Mouse (Mus musculus) lung, adult 2 months (tissue): ENCODE data around the gene Spata13.

Experiments used
- CTCF ChIP-seq: fragments of 200-500 bp; IDR thresholded peaks from 2 replicates; pipeline ENCODE4 v1.5.1; 2011; ENCODE audit warnings: mild to moderate bottlenecking, low read length, control low read depth; ENCODE audit not compliant: insufficient read depth
- POLR2A ChIP-seq: fragments of 200-500 bp; IDR thresholded peaks from 2 replicates; pipeline ENCODE4 v1.6.1; 2011; ENCODE audit warnings: low read depth, mild to moderate bottlenecking, control low read depth, low read length, borderline replicate concordance; ENCODE audit errors: extremely low read depth

- TF ChIP-seq CTCF (no peak), POLR2A (no peak)
These were observed 71.2 kb downstream of the Spata13 start for GRCm38 (mm10) chr14:60704961-60705360.
